ENCODE assay signal across 8 mouse cellular contexts in the genomic region with DNA sequence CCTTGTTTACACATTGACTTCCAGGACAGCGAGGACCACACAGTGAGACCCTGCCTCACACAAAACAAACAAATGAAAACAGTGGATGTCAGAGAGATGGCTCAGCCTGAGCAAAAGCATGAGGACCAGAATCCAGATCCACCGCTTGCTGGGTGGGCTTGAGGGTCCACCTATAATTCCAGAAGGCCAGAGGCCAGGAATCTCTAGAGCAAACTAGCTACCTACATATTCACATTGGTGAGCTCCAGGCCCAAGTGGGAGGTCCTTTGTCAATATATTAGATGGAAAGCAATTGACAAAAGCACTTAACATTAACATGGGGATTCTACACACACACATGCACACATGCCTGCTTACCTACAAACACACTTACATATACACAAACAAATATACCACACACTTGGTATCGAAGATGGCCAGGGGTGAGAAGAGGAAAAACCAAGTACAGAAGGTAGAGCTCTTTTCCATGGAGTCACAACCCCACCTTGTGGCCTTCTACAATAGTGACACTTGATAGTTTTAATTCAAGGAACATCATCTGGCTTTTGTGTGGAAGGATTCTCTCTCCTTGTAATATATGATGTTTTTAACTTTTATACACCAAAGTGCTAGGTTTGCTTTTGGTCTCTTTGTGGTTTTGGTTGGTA. TPM values are rescaled to one million over a fixed set of nuclear protein-coding genes. Genes with fewer than 3 reads are reported as not detected.
DNase-seq lines count a peak whose midpoint lies in the region; TF ChIP-seq lines count a peak whose summit lies in the region.

No protein-coding gene starts in this region.

- no peak for DNase-seq in gastrocnemius, adult 2 months
- no peak for DNase-seq in gastrocnemius, postnatal 4 days (ENCODE audit: low spot score in 2 of 2)
- DNase-seq in ovary, postnatal 14 days (ENCODE audit: low spot score), result peak; percentile 35
- no peak for DNase-seq in ovary, postnatal 36 days (ENCODE audit: low spot score)
- peak; percentile 47 for DNase-seq in adipocyte (ENCODE audit: low spot score)
- DNase-seq in forelimb bud, embryonic 11.5 days (ENCODE audit: low read depth, low spot score), result peak; percentile 44
- DNase-seq in lung, postnatal 10 days, result peak; percentile 59
- no peak for DNase-seq in urinary bladder, adult 18-20 months (ENCODE audit: low spot score in 2 of 2)

- no peak overlapping the region for H3K4me3 ChIP-seq in gastrocnemius, adult 2 months

- intact Hi-C loops in gastrocnemius, adult 2 months (cut with DNase I), result loop anchor here (10.0 kb wide), 1 partner anchor 892 kb away; no protein-coding TSS in a partner anchor

- peak; percentile 68 for TF ChIP-seq CTCF in gastrocnemius, adult 2 months (IDR thresholded peaks at IDR 0.05)

- no peak overlapping the region for H3K27ac ChIP-seq in gastrocnemius, adult 2 months

RNA-seq across cellular contexts. Expression of a gene that starts 7.8 kb away (rescaled TPM):
- total RNA-seq in gastrocnemius, adult 2 months (2021), result 1 to 10 TPM; 2.0 to 2.3 TPM
- 1 to 10 TPM; 4.6 to 5.0 TPM for total RNA-seq in gastrocnemius, postnatal 4 days (2021)

RNA-seq across cellular contexts. Expression of a gene that starts 33.3 kb away (rescaled TPM):
- total RNA-seq in gastrocnemius, adult 2 months (2021), result not detected
- total RNA-seq in gastrocnemius, postnatal 4 days (2021), result under 1 TPM in 1 of 2 experiments, not detected in 1; 0.18 TPM

Comparison
In these comparisons a context has a peak if more than half of its experiments do, and no peak if none do; other contexts are left out.
1. DNase-seq: peak in ovary, postnatal 14 days (single experiment), adipocyte (single experiment), forelimb bud, embryonic 11.5 days (single experiment) and lung, postnatal 10 days (single experiment); none in gastrocnemius, adult 2 months (single experiment), gastrocnemius, postnatal 4 days (0 of 2), ovary, postnatal 36 days (single experiment) and urinary bladder, adult 18-20 months (0 of 2).